Mouse (Mus musculus): Measurements from ENCODE around the gene Slc22a12. TPM values are rescaled to one million over a fixed set of nuclear protein-coding genes. Genes with fewer than 3 reads are reported as not detected.

Slc22a12 gene
- polyA plus RNA-seq, 1 experiment from 2014 or later = 0.11 TPM

DNA sequence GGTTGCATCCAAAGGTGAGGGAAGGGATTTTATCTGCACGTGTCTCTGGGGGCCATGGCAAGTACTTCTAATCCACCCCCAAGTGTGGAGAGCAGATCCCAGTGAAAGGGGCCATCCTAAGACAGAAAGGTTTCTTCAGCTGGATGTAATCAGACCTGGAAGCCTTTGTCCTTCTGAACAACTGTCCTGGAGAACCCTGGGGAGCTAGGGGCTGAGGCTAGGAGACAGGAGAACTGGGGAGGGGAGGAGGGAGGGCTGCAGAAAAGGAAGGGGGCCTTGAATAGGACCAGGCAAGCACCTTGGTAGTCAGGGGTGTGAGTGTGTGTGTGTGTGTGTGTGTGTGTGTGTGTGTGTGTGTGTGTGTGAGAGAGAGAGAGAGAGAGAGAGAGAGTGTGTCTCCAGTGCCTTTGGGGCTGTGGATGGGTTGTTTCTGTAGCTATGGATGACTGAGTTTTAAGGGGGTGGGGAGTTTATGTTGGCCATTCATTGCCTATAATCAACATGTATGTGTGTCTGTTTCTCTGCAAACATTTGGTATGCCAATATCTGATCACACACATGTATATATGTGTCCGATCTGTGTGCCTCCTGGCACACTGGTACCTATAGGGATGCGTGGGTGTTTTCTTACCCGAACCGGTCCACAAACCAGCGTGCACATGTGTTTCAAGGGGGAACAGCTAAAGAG, 46.2 kb downstream of the Slc22a12 start:
- H3K36me3 ChIP-seq (ENCODE audit: control insufficient read depth, insufficient read depth, low read length) = peaks cover under 1% of the 10 kb centered on the region; the same call in 1 of the 2 replicates
- 7% methylated on average over 6 of the region's 6 CpGs for WGBS
- no peaks in the 10 kb centered on the region for H3K9me3 ChIP-seq (replicated peaks; ENCODE audit: control insufficient read depth, low read length, poor library complexity, severe bottlenecking)
- H3K27me3 ChIP-seq (ENCODE audit: control insufficient read depth, insufficient read depth, low read depth, low read length) = no peaks in the 10 kb centered on the region
- H3K4me1 ChIP-seq (ENCODE audit: control insufficient read depth, insufficient read depth, low read length) = peaks cover 39% of the 10 kb centered on the region
- H3K4me2 ChIP-seq (ENCODE audit: low read length) = peak overlapping the region; percentile 91
- peak overlapping the region; percentile 64 for H3K9ac ChIP-seq (ENCODE audit: low read depth, low read length)
- H3K4me3 ChIP-seq (ENCODE audit: low read depth, low read length) = peak overlapping the region; percentile 91
- peak; percentile 39 for ATAC-seq
- H3K27ac ChIP-seq (ENCODE audit: low read length) = peak overlapping the region; percentile 97

DNA sequence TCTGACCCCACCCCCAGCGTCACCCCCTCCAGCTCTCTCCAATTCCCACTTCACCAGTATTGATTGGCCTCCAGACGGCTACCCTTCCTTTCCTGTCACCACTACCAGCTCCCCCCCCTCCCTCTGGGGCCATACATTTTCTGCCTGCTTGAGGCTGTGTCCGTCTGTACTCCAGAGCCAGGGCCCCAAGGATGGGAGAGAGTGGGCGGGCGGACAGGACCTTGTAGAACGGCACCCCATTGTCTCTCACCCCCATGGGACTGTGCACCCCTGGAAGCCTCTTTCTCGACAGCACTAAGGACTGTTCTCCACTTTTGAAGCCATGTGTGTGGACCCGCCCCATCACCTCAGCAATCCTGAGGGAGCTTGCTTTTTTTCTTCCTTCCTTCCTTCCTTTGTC, 47.1 kb downstream of the Slc22a12 start:
- ATAC-seq = no peak

DNA sequence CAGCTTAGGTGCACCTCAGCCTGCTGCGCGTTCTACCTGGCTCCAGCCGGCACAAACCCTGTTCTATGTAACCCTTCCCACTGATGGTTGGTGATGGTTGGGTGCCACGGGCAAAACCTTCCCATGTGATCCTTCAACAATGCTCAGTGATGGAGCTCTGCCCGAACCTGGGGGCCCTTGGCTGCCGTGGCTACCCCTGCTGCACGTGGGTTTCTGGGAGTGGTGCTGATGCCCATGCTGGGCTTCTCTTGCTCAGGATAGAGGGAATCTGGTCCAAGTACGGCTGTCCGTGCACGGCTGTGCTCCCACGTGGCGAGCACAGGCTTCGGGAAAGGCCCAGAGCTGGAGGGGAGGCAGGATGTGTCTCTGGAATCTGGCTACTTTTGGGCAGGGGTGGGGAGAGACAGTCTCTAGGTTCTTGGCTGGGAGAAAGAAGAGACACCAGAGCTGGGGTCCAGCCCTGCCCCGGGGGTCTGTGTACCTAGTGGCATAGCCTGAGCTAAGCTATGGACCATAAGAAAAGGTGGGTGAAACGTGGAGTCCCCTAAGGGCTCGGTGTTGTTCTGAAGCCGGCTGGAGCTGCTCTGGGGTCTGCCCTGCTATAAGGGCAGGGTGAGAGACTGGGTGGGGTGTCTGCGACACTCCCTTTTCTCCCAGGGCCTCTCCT, 48.2 kb downstream of the Slc22a12 start:
- Histone ChIP-seq H3K36me3 (ENCODE audit: control insufficient read depth, insufficient read depth, low read length) (peaks cover 10% of the 10 kb centered on the region), H3K4me1 (ENCODE audit: control insufficient read depth, insufficient read depth, low read length) (peaks cover 22% of the 10 kb centered on the region), H3K27ac (ENCODE audit: low read length) (0 out of 2 replicates have a peak overlapping the region, but pooled peaks have one; percentile 11), H3K4me3 (ENCODE audit: low read depth, low read length) (no peak overlapping the region), H3K9me3 (replicated peaks; ENCODE audit: control insufficient read depth, low read length, poor library complexity, severe bottlenecking) (no peaks in the 10 kb centered on the region), H3K27me3 (ENCODE audit: control insufficient read depth, insufficient read depth, low read depth, low read length) (no peaks in the 10 kb centered on the region), H3K9ac (ENCODE audit: low read depth, low read length) (peak overlapping the region; percentile 53), H3K4me2 (ENCODE audit: low read length) (no peak overlapping the region)
- ATAC-seq = no peak
- WGBS = 66% methylated on average over 18 of the region's 18 CpGs

More for the DNA sequence above, 47.1 kb downstream of the Slc22a12 start:
- peaks cover 30% of the 10 kb centered on the region for H3K4me1 ChIP-seq (ENCODE audit: control insufficient read depth, insufficient read depth, low read length)
- H3K9me3 ChIP-seq (replicated peaks; ENCODE audit: control insufficient read depth, low read length, poor library complexity, severe bottlenecking) = no peaks in the 10 kb centered on the region
- H3K4me3 ChIP-seq (ENCODE audit: low read depth, low read length) = no peak overlapping the region
- H3K27me3 ChIP-seq (ENCODE audit: control insufficient read depth, insufficient read depth, low read depth, low read length) = no peaks in the 10 kb centered on the region
- 41% methylated on average over 8 of the region's 8 CpGs for WGBS
- no peak overlapping the region for H3K9ac ChIP-seq (ENCODE audit: low read depth, low read length)
- peak overlapping the region; percentile 97 for H3K27ac ChIP-seq (ENCODE audit: low read length)
- H3K4me2 ChIP-seq (ENCODE audit: low read length) = no peak overlapping the region
- H3K36me3 ChIP-seq (ENCODE audit: control insufficient read depth, insufficient read depth, low read length) = peaks cover 7% of the 10 kb centered on the region

DNA sequence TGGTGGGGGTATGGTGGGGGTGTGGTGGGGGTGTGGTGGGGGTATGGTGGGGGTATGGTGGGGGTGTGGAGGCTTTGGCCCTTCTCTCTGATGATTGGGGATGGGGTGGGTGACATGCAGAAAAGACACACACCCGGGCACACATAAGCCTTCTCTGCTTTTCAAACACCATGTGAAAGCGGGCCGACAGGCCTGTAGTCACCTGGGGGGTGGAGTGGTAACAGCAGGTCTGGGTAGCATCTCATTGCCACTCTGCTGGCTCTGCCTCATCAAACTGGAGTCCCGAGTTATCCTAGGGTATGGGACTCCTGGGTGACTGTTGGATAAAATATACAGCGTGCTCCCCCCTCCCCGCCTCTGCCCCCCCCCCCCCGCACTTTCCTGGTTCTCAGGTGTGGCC, 48.8 kb downstream of the Slc22a12 start:
- Histone ChIP-seq H3K27me3 (ENCODE audit: control insufficient read depth, insufficient read depth, low read depth, low read length) (no peaks in the 10 kb centered on the region), H3K4me3 (ENCODE audit: low read depth, low read length) (no peak overlapping the region), H3K9me3 (replicated peaks; ENCODE audit: control insufficient read depth, low read length, poor library complexity, severe bottlenecking) (no peaks in the 10 kb centered on the region), H3K9ac (ENCODE audit: low read depth, low read length) (no peak overlapping the region), H3K4me1 (ENCODE audit: control insufficient read depth, insufficient read depth, low read length) (peaks cover 22% of the 10 kb centered on the region), H3K27ac (ENCODE audit: low read length) (no peak overlapping the region), H3K4me2 (ENCODE audit: low read length) (no peak overlapping the region), H3K36me3 (ENCODE audit: control insufficient read depth, insufficient read depth, low read length) (peaks cover 10% of the 10 kb centered on the region)
- WGBS = 57% methylated on average over 6 of the region's 7 CpGs
- ATAC-seq = no peak

DNA sequence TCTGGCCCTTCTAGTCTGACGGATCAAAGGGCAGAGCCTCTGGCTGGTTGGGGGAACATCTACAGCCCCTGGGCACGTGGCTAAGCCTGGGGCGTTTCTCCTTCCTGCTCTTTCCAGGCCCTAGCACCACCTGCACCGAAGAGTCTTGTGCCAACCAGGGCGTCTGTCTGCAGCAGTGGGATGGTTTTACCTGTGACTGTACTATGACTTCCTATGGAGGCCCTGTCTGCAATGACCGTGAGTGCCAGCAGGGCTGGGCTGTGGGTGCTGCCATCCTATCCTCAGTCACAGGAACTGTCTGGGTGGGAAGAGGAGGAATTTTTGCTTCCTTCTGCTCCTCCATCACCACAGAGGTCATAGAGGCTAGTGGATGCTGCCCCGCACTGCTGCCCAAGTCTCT, 49.6 kb downstream of the Slc22a12 start:
- Histone ChIP-seq H3K27ac (ENCODE audit: low read length) (no peak overlapping the region), H3K4me2 (ENCODE audit: low read length) (no peak overlapping the region), H3K4me3 (ENCODE audit: low read depth, low read length) (no peak overlapping the region), H3K27me3 (ENCODE audit: control insufficient read depth, insufficient read depth, low read depth, low read length) (no peaks in the 10 kb centered on the region), H3K9me3 (replicated peaks; ENCODE audit: control insufficient read depth, low read length, poor library complexity, severe bottlenecking) (no peaks in the 10 kb centered on the region), H3K4me1 (ENCODE audit: control insufficient read depth, insufficient read depth, low read length) (peaks cover 22% of the 10 kb centered on the region), H3K9ac (ENCODE audit: low read depth, low read length) (no peak overlapping the region), H3K36me3 (ENCODE audit: control insufficient read depth, insufficient read depth, low read length) (peaks cover 10% of the 10 kb centered on the region)
- WGBS = 73% methylated on average over 7 of the region's 7 CpGs
- ATAC-seq = no peak

DNA sequence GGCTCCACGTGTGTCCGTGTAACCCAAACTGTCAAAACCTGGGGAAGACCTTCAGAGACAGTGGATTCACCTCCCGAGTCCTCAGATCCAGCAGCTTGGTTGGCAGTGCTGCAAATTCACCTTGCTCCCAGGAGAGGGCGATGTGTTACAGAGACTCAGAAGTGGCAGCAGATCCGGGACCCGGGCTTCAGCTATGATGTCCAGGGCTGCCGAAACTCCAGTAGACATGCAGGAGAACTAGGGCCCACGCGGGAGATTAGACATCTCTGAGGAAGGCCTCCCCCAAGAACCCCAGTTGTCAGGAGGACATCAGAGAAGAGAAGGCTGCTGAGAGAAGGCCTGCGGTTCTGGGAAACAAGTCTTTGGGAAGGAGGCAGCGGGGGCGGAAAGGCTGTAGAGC, 50.7 kb downstream of the Slc22a12 start:
- no peak for ATAC-seq
- Histone ChIP-seq H3K36me3 (ENCODE audit: control insufficient read depth, insufficient read depth, low read length) (peaks cover 10% of the 10 kb centered on the region), H3K9ac (ENCODE audit: low read depth, low read length) (0 out of 2 replicates have a peak overlapping the region, but pooled peaks have one; percentile 25), H3K4me2 (ENCODE audit: low read length) (no peak overlapping the region), H3K9me3 (replicated peaks; ENCODE audit: control insufficient read depth, low read length, poor library complexity, severe bottlenecking) (no peaks in the 10 kb centered on the region), H3K27me3 (ENCODE audit: control insufficient read depth, insufficient read depth, low read depth, low read length) (no peaks in the 10 kb centered on the region), H3K4me3 (ENCODE audit: low read depth, low read length) (no peak overlapping the region), H3K4me1 (ENCODE audit: control insufficient read depth, insufficient read depth, low read length) (peaks cover 22% of the 10 kb centered on the region), H3K27ac (ENCODE audit: low read length) (peak overlapping the region; percentile 32; the same call in 1 of the 2 replicates)
- WGBS = 23% methylated on average over 12 of the region's 12 CpGs

DNA sequence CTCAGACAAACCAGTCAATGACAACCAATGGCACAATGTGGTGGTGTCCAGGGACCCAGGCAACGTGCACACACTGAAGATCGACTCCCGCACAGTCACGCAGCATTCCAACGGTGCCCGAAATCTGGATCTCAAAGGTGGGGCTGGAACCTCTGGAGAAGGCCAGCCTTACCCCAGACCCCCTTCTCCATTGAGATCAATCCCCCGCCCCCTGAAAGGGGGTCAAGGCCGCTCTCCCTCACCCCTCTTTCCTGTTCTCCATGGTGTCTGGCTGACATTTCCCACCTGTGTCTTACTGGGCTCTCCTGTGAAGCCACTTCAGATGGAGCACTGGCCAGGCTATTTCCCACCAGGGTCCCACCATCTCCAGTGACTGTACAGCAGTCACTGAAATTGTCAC, 51.3 kb downstream of the Slc22a12 start:
- no peaks in the 10 kb centered on the region for H3K27me3 ChIP-seq (ENCODE audit: control insufficient read depth, insufficient read depth, low read depth, low read length)
- H3K27ac ChIP-seq (ENCODE audit: low read length) = no peak overlapping the region
- H3K9me3 ChIP-seq (replicated peaks; ENCODE audit: control insufficient read depth, low read length, poor library complexity, severe bottlenecking) = no peaks in the 10 kb centered on the region
- peaks cover 10% of the 10 kb centered on the region for H3K36me3 ChIP-seq (ENCODE audit: control insufficient read depth, insufficient read depth, low read length)
- WGBS = 84% methylated on average over 8 of the region's 8 CpGs
- no peak overlapping the region for H3K4me3 ChIP-seq (ENCODE audit: low read depth, low read length)
- no peak overlapping the region for H3K4me2 ChIP-seq (ENCODE audit: low read length)
- no peak for ATAC-seq
- H3K9ac ChIP-seq (ENCODE audit: low read depth, low read length) = no peak overlapping the region
- H3K4me1 ChIP-seq (ENCODE audit: control insufficient read depth, insufficient read depth, low read length) = peaks cover 18% of the 10 kb centered on the region

DNA sequence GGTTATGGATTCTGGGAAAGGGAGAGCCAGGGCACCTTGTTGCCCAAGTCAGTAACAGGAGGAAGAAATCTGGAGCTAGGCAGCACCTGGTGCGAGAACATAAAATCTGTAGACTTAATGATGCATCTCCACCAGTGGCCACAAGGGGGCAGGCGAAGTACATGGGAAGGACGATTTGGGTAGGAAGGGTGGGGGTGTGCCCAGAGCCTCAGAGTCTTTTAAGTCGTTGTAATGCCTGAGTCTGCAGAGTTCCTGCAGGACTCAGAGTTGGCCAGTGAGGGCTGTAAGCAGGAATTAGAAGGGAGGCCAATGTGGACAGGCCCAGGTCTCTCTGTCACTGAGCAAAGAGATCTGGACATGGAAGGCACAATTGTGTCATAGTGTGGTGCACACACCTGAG, 53.8 kb downstream of the Slc22a12 start:
- H3K27ac ChIP-seq (ENCODE audit: low read length) = no peak overlapping the region
- no peak overlapping the region for H3K4me3 ChIP-seq (ENCODE audit: low read depth, low read length)
- ATAC-seq = peak; percentile 50
- H3K9me3 ChIP-seq (replicated peaks; ENCODE audit: control insufficient read depth, low read length, poor library complexity, severe bottlenecking) = no peaks in the 10 kb centered on the region
- peaks cover 2% of the 10 kb centered on the region for H3K4me1 ChIP-seq (ENCODE audit: control insufficient read depth, insufficient read depth, low read length)
- no peak overlapping the region for H3K9ac ChIP-seq (ENCODE audit: low read depth, low read length)
- H3K36me3 ChIP-seq (ENCODE audit: control insufficient read depth, insufficient read depth, low read length) = peaks cover 12% of the 10 kb centered on the region
- no peaks in the 10 kb centered on the region for H3K27me3 ChIP-seq (ENCODE audit: control insufficient read depth, insufficient read depth, low read depth, low read length)
- WGBS = 0% methylated on average over 4 of the region's 4 CpGs
- H3K4me2 ChIP-seq (ENCODE audit: low read length) = no peak overlapping the region

Measured in midbrain, embryonic 16.5 days (tissue).